Mouse (Mus musculus): ENCODE measurements around the gene BC051019. TPM values are rescaled to one million over a fixed set of nuclear protein-coding genes. Genes with fewer than 3 reads are reported as not detected.
A peak's percentile ranks its signal among the peaks of the same experiment; 100 is the strongest.

The BC051019 gene
- polyA plus RNA-seq, 1 experiment from 2014 or later, result 0.23 TPM

GRCm38 (mm10) chr7:109680879-109681278, 42.8 kb downstream of the BC051019 start:
- Histone ChIP-seq H3K9me3 (replicated peaks; ENCODE audit: control insufficient read depth, low read length) (no peaks in the 10 kb centered on the region), H3K4me3 (replicated peaks; ENCODE audit: low read length) (no peak overlapping the region), H3K4me1 (ENCODE audit: control insufficient read depth, insufficient read depth, low read length) (0 out of 2 replicates have a peak, but pooled peaks cover 2% of the 10 kb centered on the region), H3K27me3 (ENCODE audit: control insufficient read depth, insufficient read depth, low read length) (no peaks in the 10 kb centered on the region), H3K9ac (ENCODE audit: low read length) (no peak overlapping the region), H3K27ac (ENCODE audit: low read length) (no peak overlapping the region), H3K36me3 (ENCODE audit: control insufficient read depth, insufficient read depth, low read length) (no peaks in the 10 kb centered on the region), H3K4me2 (ENCODE audit: low read depth, low read length) (no peak overlapping the region)
- ATAC-seq (ENCODE audit: insufficient read depth, low FRiP score), result no peak
- 93% methylated on average over 1 of the region's 1 CpGs for WGBS

GRCm38 (mm10) chr7:109680284-109680683, 43.4 kb downstream of the BC051019 start:
- 88% methylated on average over 2 of the region's 2 CpGs for WGBS
- no peak overlapping the region for H3K4me3 ChIP-seq (replicated peaks; ENCODE audit: low read length)
- no peak for ATAC-seq (ENCODE audit: insufficient read depth, low FRiP score)

GRCm38 (mm10) chr7:109674944-109675628, 48.6 kb downstream of the BC051019 start:
- no peak for ATAC-seq (ENCODE audit: insufficient read depth, low FRiP score)
- peaks cover 20% of the 10 kb centered on the region for H3K4me1 ChIP-seq (ENCODE audit: control insufficient read depth, insufficient read depth, low read length)
- no peak overlapping the region for H3K9ac ChIP-seq (ENCODE audit: low read length)
- H3K36me3 ChIP-seq (ENCODE audit: control insufficient read depth, insufficient read depth, low read length), result no peaks in the 10 kb centered on the region
- H3K4me2 ChIP-seq (ENCODE audit: low read depth, low read length), result no peak overlapping the region
- no peaks in the 10 kb centered on the region for H3K27me3 ChIP-seq (ENCODE audit: control insufficient read depth, insufficient read depth, low read length)
- H3K27ac ChIP-seq (ENCODE audit: low read length), result peak overlapping the region; percentile 60
- H3K9me3 ChIP-seq (replicated peaks; ENCODE audit: control insufficient read depth, low read length), result no peaks in the 10 kb centered on the region
- 46% methylated on average over 4 of the region's 4 CpGs for WGBS
- H3K4me3 ChIP-seq (replicated peaks; ENCODE audit: low read length), result no peak overlapping the region

More at GRCm38 (mm10) chr7:109680284-109680683, 43.4 kb downstream of the BC051019 start:
- Histone ChIP-seq H3K9me3 (replicated peaks; ENCODE audit: control insufficient read depth, low read length) (no peaks in the 10 kb centered on the region), H3K27ac (ENCODE audit: low read length) (no peak overlapping the region), H3K36me3 (ENCODE audit: control insufficient read depth, insufficient read depth, low read length) (no peaks in the 10 kb centered on the region), H3K4me2 (ENCODE audit: low read depth, low read length) (no peak overlapping the region), H3K27me3 (ENCODE audit: control insufficient read depth, insufficient read depth, low read length) (no peaks in the 10 kb centered on the region), H3K4me1 (ENCODE audit: control insufficient read depth, insufficient read depth, low read length) (0 out of 2 replicates have a peak, but pooled peaks cover 5% of the 10 kb centered on the region), H3K9ac (ENCODE audit: low read length) (no peak overlapping the region)

GRCm38 (mm10) chr7:109671581-109672471, 51.8 kb downstream of the BC051019 start:
- peak overlapping the region; percentile 64 for H3K4me3 ChIP-seq (replicated peaks; ENCODE audit: low read length)
- H3K4me2 ChIP-seq (ENCODE audit: low read depth, low read length), result peak overlapping the region; percentile 63
- H3K4me1 ChIP-seq (ENCODE audit: control insufficient read depth, insufficient read depth, low read length), result peaks cover 29% of the 10 kb centered on the region
- no peaks in the 10 kb centered on the region for H3K27me3 ChIP-seq (ENCODE audit: control insufficient read depth, insufficient read depth, low read length)
- peak; percentile 95 for ATAC-seq (ENCODE audit: insufficient read depth, low FRiP score)
- peak overlapping the region; percentile 96 for H3K27ac ChIP-seq (ENCODE audit: low read length)
- WGBS, result 2% methylated on average over 37 of the region's 44 CpGs
- H3K9me3 ChIP-seq (replicated peaks; ENCODE audit: control insufficient read depth, low read length), result no peaks in the 10 kb centered on the region
- H3K36me3 ChIP-seq (ENCODE audit: control insufficient read depth, insufficient read depth, low read length), result no peaks in the 10 kb centered on the region
- H3K9ac ChIP-seq (ENCODE audit: low read length), result peak overlapping the region; percentile 86

- Histone ChIP-seq H3K9ac (ENCODE audit: low read length) (peak overlapping the region; percentile 24), H3K27me3 (ENCODE audit: control insufficient read depth, insufficient read depth, low read length) (no peaks in the 10 kb centered on the region), H3K4me2 (ENCODE audit: low read depth, low read length) (peak overlapping the region; percentile 63), H3K4me3 (replicated peaks; ENCODE audit: low read length) (peak overlapping the region; percentile 25), H3K9me3 (replicated peaks; ENCODE audit: control insufficient read depth, low read length) (no peaks in the 10 kb centered on the region), H3K4me1 (ENCODE audit: control insufficient read depth, insufficient read depth, low read length) (peaks cover 25% of the 10 kb centered on the region), H3K27ac (ENCODE audit: low read length) (no peak overlapping the region), H3K36me3 (ENCODE audit: control insufficient read depth, insufficient read depth, low read length) (no peaks in the 10 kb centered on the region)
- WGBS, result 60% methylated on average over 5 of the region's 5 CpGs
- ATAC-seq (ENCODE audit: insufficient read depth, low FRiP score), result no peak
These were observed 54.1 kb downstream of the BC051019 start for GRCm38 (mm10) chr7:109669426-109670170.

GRCm38 (mm10) chr7:109666664-109667063, 57.0 kb downstream of the BC051019 start:
- no peaks in the 10 kb centered on the region for H3K27me3 ChIP-seq (ENCODE audit: control insufficient read depth, insufficient read depth, low read length)
- 67% methylated on average over 5 of the region's 5 CpGs for WGBS
- no peak for ATAC-seq (ENCODE audit: insufficient read depth, low FRiP score)
- peaks cover 17% of the 10 kb centered on the region for H3K4me1 ChIP-seq (ENCODE audit: control insufficient read depth, insufficient read depth, low read length)
- H3K9me3 ChIP-seq (replicated peaks; ENCODE audit: control insufficient read depth, low read length), result no peaks in the 10 kb centered on the region
- no peak overlapping the region for H3K9ac ChIP-seq (ENCODE audit: low read length)
- no peaks in the 10 kb centered on the region for H3K36me3 ChIP-seq (ENCODE audit: control insufficient read depth, insufficient read depth, low read length)
- H3K4me3 ChIP-seq (replicated peaks; ENCODE audit: low read length), result no peak overlapping the region
- no peak overlapping the region for H3K4me2 ChIP-seq (ENCODE audit: low read depth, low read length)
- H3K27ac ChIP-seq (ENCODE audit: low read length), result no peak overlapping the region

- ATAC-seq (ENCODE audit: insufficient read depth, low FRiP score), result no peak
- Histone ChIP-seq H3K4me3 (replicated peaks; ENCODE audit: low read length) (no peak overlapping the region), H3K27me3 (ENCODE audit: control insufficient read depth, insufficient read depth, low read length) (no peaks in the 10 kb centered on the region), H3K4me1 (ENCODE audit: control insufficient read depth, insufficient read depth, low read length) (peaks cover 15% of the 10 kb centered on the region), H3K4me2 (ENCODE audit: low read depth, low read length) (no peak overlapping the region), H3K9me3 (replicated peaks; ENCODE audit: control insufficient read depth, low read length) (no peaks in the 10 kb centered on the region), H3K9ac (ENCODE audit: low read length) (no peak overlapping the region), H3K27ac (ENCODE audit: low read length) (no peak overlapping the region), H3K36me3 (ENCODE audit: control insufficient read depth, insufficient read depth, low read length) (no peaks in the 10 kb centered on the region)
- 68% methylated on average over 4 of the region's 4 CpGs for WGBS
These were observed 61.0 kb downstream of the BC051019 start for GRCm38 (mm10) chr7:109662626-109663025.
